Mouse (Mus musculus): ENCODE data around the gene Abhd5.
"Not testable (repeated sequence)": the region's sequence is repeated elsewhere in the genome, so short reads cannot be mapped to it uniquely, and the experiment has no call there.

Abhd5 gene

GRCm38 (mm10) chr9:122351303-122352024 lies at the start of gene Abhd5:
Gene Abhd5 (plus strand): TSS chr9:122351608.
- ATAC-seq (ENCODE audit: low TSS enrichment) = peak; percentile 92

- ATAC-seq (ENCODE audit: low TSS enrichment) = no peak
Observed at GRCm38 (mm10) chr9:122305302-122305701, 46.1 kb upstream of the Abhd5 start.

GRCm38 (mm10) chr9:122309013-122309980 lies 42.1 kb upstream of the Abhd5 start:
- ATAC-seq (ENCODE audit: low TSS enrichment) = no peak

- peak; percentile 91 for ATAC-seq (ENCODE audit: low TSS enrichment)
Observed at GRCm38 (mm10) chr9:122310613-122311049, 40.8 kb upstream of the Abhd5 start.

GRCm38 (mm10) chr9:122311051-122311760 lies 40.2 kb upstream of the Abhd5 start:
- ATAC-seq (ENCODE audit: low TSS enrichment) = no peak

DNA sequence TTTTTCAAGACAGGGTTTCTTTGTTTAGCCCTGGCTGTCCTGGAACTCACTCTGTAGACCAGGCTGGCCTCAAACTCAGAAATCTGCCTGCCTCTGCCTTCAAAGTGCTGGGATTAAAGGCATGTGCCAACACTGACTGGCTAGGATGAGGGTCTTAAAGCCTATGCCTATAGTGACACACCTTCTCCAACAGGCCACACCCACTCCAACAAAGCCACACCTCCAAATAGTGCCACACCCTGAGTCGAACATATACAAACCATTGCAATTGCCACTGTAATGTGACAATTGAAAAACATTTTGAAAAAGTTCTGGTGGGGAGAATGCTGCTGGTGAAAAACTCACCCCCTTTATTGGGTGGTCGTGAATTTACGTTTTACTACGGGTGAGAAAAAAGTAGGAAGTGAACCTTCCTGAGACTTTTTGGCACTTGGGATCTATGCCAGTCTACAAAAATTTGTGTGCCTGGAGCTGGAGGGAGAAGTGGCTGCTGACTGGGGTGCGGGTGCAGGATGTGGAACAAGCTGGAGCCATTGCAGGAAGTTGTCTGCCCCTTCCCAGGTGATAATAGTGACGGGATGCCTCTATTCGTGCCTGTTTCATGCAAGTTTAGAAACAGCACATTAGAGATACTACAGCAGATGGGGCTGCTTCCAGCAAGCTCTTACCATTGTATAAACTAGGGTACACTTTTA lies 39.0 kb upstream of the Abhd5 start:
- no peak for ATAC-seq (ENCODE audit: low TSS enrichment)

DNA sequence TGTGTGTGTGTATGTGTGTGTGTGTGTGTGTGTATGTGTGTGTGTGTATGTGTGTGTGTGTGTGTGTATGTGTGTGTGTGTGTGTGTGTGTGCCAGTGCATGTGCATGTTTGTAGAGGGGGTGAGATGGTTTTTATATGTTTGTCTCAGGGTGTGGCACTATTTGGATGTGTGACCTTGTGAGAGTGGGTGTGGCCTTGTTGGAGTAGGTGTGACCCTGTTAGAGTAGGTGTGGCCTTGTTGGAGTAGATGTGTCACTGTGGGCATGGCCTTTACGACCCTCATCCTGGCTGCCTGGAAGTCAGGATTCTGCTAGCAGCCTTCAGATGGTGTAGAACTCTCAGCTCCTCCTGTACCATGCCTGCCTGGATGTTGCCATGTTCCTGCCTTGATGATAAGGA lies 38.3 kb upstream of the Abhd5 start:
- ATAC-seq (ENCODE audit: low TSS enrichment) = not testable (repeated sequence)

GRCm38 (mm10) chr9:122314386-122314785 lies 37.0 kb upstream of the Abhd5 start:
- ATAC-seq (ENCODE audit: low TSS enrichment) = no peak

GRCm38 (mm10) chr9:122314942-122315341 lies 36.5 kb upstream of the Abhd5 start:
- no peak for ATAC-seq (ENCODE audit: low TSS enrichment)

DNA sequence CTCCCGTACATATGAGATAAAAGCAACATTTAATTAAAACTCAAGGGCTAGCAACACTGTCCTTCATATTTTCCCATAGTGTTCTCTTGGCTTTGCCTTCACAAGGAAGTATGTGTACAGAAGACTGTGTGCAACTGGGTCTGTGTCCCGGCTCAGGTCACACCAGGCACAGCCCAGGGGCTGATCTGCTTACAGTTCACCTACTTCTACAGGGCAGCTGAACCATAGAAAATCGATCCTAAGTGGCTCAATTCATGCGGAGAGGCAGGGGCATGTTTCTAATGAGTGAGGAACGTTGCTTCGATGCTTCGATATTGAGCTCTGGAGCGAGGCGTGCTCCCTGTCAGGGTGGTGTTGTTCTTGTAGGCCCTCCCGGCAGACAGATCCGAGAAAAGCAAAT lies 35.9 kb upstream of the Abhd5 start:
- no peak for ATAC-seq (ENCODE audit: low TSS enrichment)

DNA sequence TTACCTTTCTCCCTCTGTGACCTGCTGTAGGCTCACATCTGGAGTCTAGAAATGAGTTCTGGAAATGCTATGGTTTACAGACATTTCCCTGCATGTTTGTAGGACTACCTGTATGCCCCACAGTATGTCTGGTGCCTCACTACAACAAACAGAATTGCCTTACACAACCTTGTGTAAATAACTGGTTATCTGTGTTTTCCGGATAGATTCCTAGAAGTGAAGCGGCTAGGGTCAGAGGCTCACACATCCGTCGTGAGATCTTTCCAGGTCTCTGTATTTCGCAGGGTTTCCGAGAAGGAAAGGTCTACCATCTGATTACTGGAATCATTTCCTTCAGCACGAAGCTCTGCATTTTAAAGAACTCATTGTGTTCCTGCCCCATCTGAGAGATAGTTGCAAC lies 34.8 kb upstream of the Abhd5 start:
- no peak for ATAC-seq (ENCODE audit: low TSS enrichment)

GRCm38 (mm10) chr9:122320626-122321025 lies 30.8 kb upstream of the Abhd5 start:
- no peak for ATAC-seq (ENCODE audit: low TSS enrichment)

DNA sequence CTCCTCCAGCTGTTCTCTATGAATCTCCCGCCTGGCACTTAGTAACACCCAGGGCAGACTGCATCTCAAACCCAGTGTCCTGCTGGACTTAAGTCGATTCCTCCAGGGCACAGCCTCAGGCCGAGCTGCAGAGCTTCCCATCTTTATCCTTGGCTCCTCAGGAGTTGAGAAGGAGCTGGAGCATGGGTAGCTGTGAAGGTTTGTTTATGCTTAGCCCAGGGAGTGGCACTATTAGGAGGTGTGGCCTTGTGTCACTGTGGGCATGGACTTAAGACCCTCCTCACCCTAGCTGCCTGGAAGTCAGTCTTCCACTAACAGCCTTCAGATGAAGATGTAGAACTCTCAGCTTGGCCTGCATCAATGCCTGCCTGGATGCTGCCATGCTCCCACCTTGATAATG lies 29.1 kb upstream of the Abhd5 start:
- no peak for ATAC-seq (ENCODE audit: low TSS enrichment)

GRCm38 (mm10) chr9:122325996-122326395 lies 25.4 kb upstream of the Abhd5 start:
- ATAC-seq (ENCODE audit: low TSS enrichment) = no peak

GRCm38 (mm10) chr9:122328199-122328598 lies 23.2 kb upstream of the Abhd5 start:
- ATAC-seq (ENCODE audit: low TSS enrichment) = no peak

DNA sequence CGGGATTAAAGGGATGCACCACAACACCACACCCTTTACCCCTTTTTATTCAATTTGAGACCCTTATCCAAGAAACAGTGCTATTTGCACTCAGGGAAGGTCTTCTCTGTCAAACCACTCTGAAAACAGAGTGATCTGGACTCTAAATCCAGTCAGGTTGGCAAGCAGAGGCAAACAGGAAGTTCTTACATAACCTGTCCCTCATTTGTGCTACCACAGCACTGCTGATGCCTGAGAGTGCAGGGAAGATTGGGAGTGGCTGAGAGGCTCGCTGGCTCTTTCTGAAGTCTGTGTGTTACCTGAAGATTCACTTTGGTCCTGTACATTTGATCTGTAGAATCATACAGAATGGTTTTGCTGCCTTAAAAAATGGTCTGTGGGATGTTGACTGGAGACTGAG lies 14.7 kb upstream of the Abhd5 start:
- peak; percentile 85 for ATAC-seq (ENCODE audit: low TSS enrichment)

- 0 out of 2 replicates have a peak, but pooled peaks have one; percentile 20 for ATAC-seq (ENCODE audit: low TSS enrichment)
Observed at GRCm38 (mm10) chr9:122337510-122337931, 13.9 kb upstream of the Abhd5 start.

DNA sequence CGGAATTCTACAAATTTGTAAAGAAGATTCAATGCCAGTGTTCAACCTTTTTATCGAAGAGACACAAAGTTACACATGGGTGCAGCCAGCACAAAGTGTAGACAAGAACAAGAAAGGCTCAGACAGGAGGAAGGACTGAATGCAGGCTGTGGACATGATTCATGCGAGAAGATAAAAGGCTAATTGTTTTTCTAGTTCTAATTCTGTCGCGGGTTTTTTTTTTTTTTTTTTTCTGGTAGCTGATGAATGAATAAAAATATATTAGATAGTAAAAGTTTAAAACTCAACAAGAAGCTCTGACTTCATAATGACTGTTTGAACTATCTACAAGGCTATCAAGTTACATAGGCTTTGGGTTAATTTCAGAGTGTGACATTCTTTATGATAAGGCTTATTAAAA lies 11.4 kb upstream of the Abhd5 start:
- no peak for ATAC-seq (ENCODE audit: low TSS enrichment)

- ATAC-seq (ENCODE audit: low TSS enrichment) = no peak
Observed at GRCm38 (mm10) chr9:122343399-122343798, 8.0 kb upstream of the Abhd5 start.

GRCm38 (mm10) chr9:122344560-122344959 lies 6.8 kb upstream of the Abhd5 start:
- ATAC-seq (ENCODE audit: low TSS enrichment) = no peak

GRCm38 (mm10) chr9:122345291-122345690 lies 6.1 kb upstream of the Abhd5 start:
- no peak for ATAC-seq (ENCODE audit: low TSS enrichment)

Measured in frontal cortex, adult (tissue).